Comparison of ENCODE assay signal across 21 mouse cellular contexts in the genomic region with DNA sequence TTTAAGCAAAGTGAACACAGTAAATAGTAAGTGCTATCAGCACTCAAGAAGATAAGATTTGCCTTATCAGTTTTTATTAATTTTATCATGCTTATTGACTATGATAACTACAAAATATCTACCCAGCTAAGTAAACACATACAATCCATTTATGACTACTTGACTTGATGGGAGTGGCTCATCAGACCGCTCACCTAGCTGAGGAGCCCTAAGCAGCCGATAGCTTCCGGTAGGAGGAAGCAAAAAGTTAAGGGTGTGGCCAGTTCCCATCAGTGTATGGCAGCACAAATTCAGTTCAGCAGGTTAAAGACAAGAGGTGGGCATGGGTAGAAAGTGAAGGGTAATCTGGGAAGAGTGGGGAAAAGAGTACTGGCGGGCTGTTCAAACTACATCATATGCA. TPM values are rescaled to one million over a fixed set of nuclear protein-coding genes. Genes with fewer than 3 reads are reported as not detected.
"Had no signal": no experiment of that assay in that cellular context is flagged by ENCODE, and none has a peak within 500 bp of the region (broad histone marks: within the 10 kb centered on the region; RNA-seq: fewer than 3 reads in every experiment).

No protein-coding gene starts in this region.

- H3K27me3 ChIP-seq: stomach, embryonic 15.5 days had no signal

- H3K4me2 ChIP-seq: lung, embryonic 14.5 days; midbrain, embryonic 12.5 days; neural tube, embryonic 13.5 days; neural tube, embryonic 15.5 days; stomach, embryonic 15.5 days had no signal

- H3K9ac ChIP-seq: lung, embryonic 14.5 days; midbrain, embryonic 12.5 days; neural tube, embryonic 13.5 days; neural tube, embryonic 15.5 days; stomach, embryonic 15.5 days had no signal

- DNase-seq: lung, adult 18-20 months; lung, embryonic 14.5 days; lung, postnatal 10 days; lung, postnatal 4 days; midbrain, embryonic 14.5 days; retina, postnatal 1 day; right cerebral cortex, adult 18-20 months; right cerebral cortex, postnatal 25 days; right cerebral cortex, postnatal 4 days; thymus, adult 2 months; thymus, postnatal 25 days; thymus, postnatal 4 days had no signal

- H3K4me1 ChIP-seq: midbrain, embryonic 10.5 days; midbrain, embryonic 12.5 days; neural tube, embryonic 13.5 days; neural tube, embryonic 15.5 days; stomach, embryonic 15.5 days had no signal

- H3K4me3 ChIP-seq: midbrain, embryonic 10.5 days; midbrain, embryonic 12.5 days; myocyte; neural tube, embryonic 13.5 days; neural tube, embryonic 15.5 days; stomach, embryonic 15.5 days had no signal

- H3K9me3 ChIP-seq: midbrain, embryonic 10.5 days; midbrain, embryonic 12.5 days; neural tube, embryonic 13.5 days; neural tube, embryonic 15.5 days; stomach, embryonic 15.5 days had no signal

- H3K27ac ChIP-seq: midbrain, embryonic 10.5 days; midbrain, embryonic 12.5 days; neural tube, embryonic 13.5 days; neural tube, embryonic 15.5 days; stomach, embryonic 15.5 days; stomach, postnatal 0 days had no signal

- H3K36me3 ChIP-seq: midbrain, embryonic 10.5 days; midbrain, embryonic 12.5 days; neural tube, embryonic 13.5 days; neural tube, embryonic 15.5 days; stomach, embryonic 15.5 days had no signal

- ATAC-seq: midbrain, embryonic 16.5 days had no signal

RNA-seq across cellular contexts. Expression of a gene that starts 10.2 kb away (rescaled TPM):
- polyA plus RNA-seq: midbrain, embryonic 14.5 days; myocyte; small intestine, adult 2 months had no signal
